Mouse (Mus musculus): ENCODE measurements around the gene Cic. TPM values are rescaled to one million over a fixed set of nuclear protein-coding genes. Genes with fewer than 3 reads are reported as not detected.

Gene Cic
- polyA plus RNA-seq, 1 experiment: 270 TPM

- no peak for DNase-seq
- Histone ChIP-seq H3K4me3 (ENCODE audit: control insufficient read depth, insufficient read depth, low read length) (no peak overlapping the region), H3K27me3 (ENCODE audit: control insufficient read depth, insufficient read depth, low read length) (no peaks in the 10 kb centered on the region), H3K36me3 (ENCODE audit: control insufficient read depth, insufficient read depth, low read length) (peaks cover 61% of the 10 kb centered on the region), H3K27ac (ENCODE audit: control insufficient read depth, insufficient read depth, low read length) (no peak overlapping the region), H3K4me1 (replicated peaks; ENCODE audit: control insufficient read depth, insufficient read depth, low read length) (peaks cover 18% of the 10 kb centered on the region)
- WGBS: 95% methylated on average over 8 of the region's 8 CpGs
- TF ChIP-seq CTCF (IDR thresholded peaks at IDR 0.05; ENCODE audit: borderline replicate concordance, control insufficient read depth, extremely low read depth, insufficient read depth, low read length, poor library complexity): no peak
- no peak for TF ChIP-seq POLR2A (IDR thresholded peaks at IDR 0.05; ENCODE audit: control insufficient read depth, extremely low read depth, insufficient read depth, low read length, poor library complexity)
Measured at GRCm38 (mm10) chr7:25286989-25287388, 19.5 kb downstream of the Cic start.

GRCm38 (mm10) chr7:25288011-25288410, 20.5 kb downstream of the Cic start:
- TF ChIP-seq POLR2A (IDR thresholded peaks at IDR 0.05; ENCODE audit: control insufficient read depth, extremely low read depth, insufficient read depth, low read length, poor library complexity) (no peak), CTCF (IDR thresholded peaks at IDR 0.05; ENCODE audit: borderline replicate concordance, control insufficient read depth, extremely low read depth, insufficient read depth, low read length, poor library complexity) (no peak)
- DNase-seq: peak; percentile 1
- H3K4me1 ChIP-seq (replicated peaks; ENCODE audit: control insufficient read depth, insufficient read depth, low read length): peaks cover 14% of the 10 kb centered on the region
- WGBS: 99% methylated on average over 12 of the region's 12 CpGs
- no peak overlapping the region for H3K27ac ChIP-seq (ENCODE audit: control insufficient read depth, insufficient read depth, low read length)
- H3K4me3 ChIP-seq (ENCODE audit: control insufficient read depth, insufficient read depth, low read length): no peak overlapping the region
- H3K36me3 ChIP-seq (ENCODE audit: control insufficient read depth, insufficient read depth, low read length): peaks cover 71% of the 10 kb centered on the region
- no peaks in the 10 kb centered on the region for H3K27me3 ChIP-seq (ENCODE audit: control insufficient read depth, insufficient read depth, low read length)

- H3K27ac ChIP-seq (ENCODE audit: control insufficient read depth, insufficient read depth, low read length): no peak overlapping the region
- H3K4me1 ChIP-seq (replicated peaks; ENCODE audit: control insufficient read depth, insufficient read depth, low read length): peaks cover 7% of the 10 kb centered on the region
- DNase-seq: peak; percentile 2
- 95% methylated on average over 3 of the region's 3 CpGs for WGBS
- peaks cover 76% of the 10 kb centered on the region for H3K36me3 ChIP-seq (ENCODE audit: control insufficient read depth, insufficient read depth, low read length)
- no peaks in the 10 kb centered on the region for H3K27me3 ChIP-seq (ENCODE audit: control insufficient read depth, insufficient read depth, low read length)
- no peak for TF ChIP-seq CTCF (IDR thresholded peaks at IDR 0.05; ENCODE audit: borderline replicate concordance, control insufficient read depth, extremely low read depth, insufficient read depth, low read length, poor library complexity)
- TF ChIP-seq POLR2A (IDR thresholded peaks at IDR 0.05; ENCODE audit: control insufficient read depth, extremely low read depth, insufficient read depth, low read length, poor library complexity): no peak
- no peak overlapping the region for H3K4me3 ChIP-seq (ENCODE audit: control insufficient read depth, insufficient read depth, low read length)
Measured at GRCm38 (mm10) chr7:25288721-25289120, 21.2 kb downstream of the Cic start.

GRCm38 (mm10) chr7:25289925-25290324, 22.4 kb downstream of the Cic start:
- no peak overlapping the region for H3K27ac ChIP-seq (ENCODE audit: control insufficient read depth, insufficient read depth, low read length)
- WGBS: 95% methylated on average over 3 of the region's 3 CpGs
- no peak for TF ChIP-seq POLR2A (IDR thresholded peaks at IDR 0.05; ENCODE audit: control insufficient read depth, extremely low read depth, insufficient read depth, low read length, poor library complexity)
- TF ChIP-seq CTCF (IDR thresholded peaks at IDR 0.05; ENCODE audit: borderline replicate concordance, control insufficient read depth, extremely low read depth, insufficient read depth, low read length, poor library complexity): no peak
- no peak overlapping the region for H3K4me3 ChIP-seq (ENCODE audit: control insufficient read depth, insufficient read depth, low read length)
- H3K36me3 ChIP-seq (ENCODE audit: control insufficient read depth, insufficient read depth, low read length): peaks cover 76% of the 10 kb centered on the region
- H3K4me1 ChIP-seq (replicated peaks; ENCODE audit: control insufficient read depth, insufficient read depth, low read length): no peaks in the 10 kb centered on the region
- no peaks in the 10 kb centered on the region for H3K27me3 ChIP-seq (ENCODE audit: control insufficient read depth, insufficient read depth, low read length)
- DNase-seq: no peak

GRCm38 (mm10) chr7:25290463-25290862, 23.0 kb downstream of the Cic start:
- H3K27me3 ChIP-seq (ENCODE audit: control insufficient read depth, insufficient read depth, low read length): no peaks in the 10 kb centered on the region
- peaks cover 72% of the 10 kb centered on the region for H3K36me3 ChIP-seq (ENCODE audit: control insufficient read depth, insufficient read depth, low read length)
- H3K27ac ChIP-seq (ENCODE audit: control insufficient read depth, insufficient read depth, low read length): no peak overlapping the region
- H3K4me3 ChIP-seq (ENCODE audit: control insufficient read depth, insufficient read depth, low read length): no peak overlapping the region
- TF ChIP-seq POLR2A (IDR thresholded peaks at IDR 0.05; ENCODE audit: control insufficient read depth, extremely low read depth, insufficient read depth, low read length, poor library complexity) (no peak), CTCF (IDR thresholded peaks at IDR 0.05; ENCODE audit: borderline replicate concordance, control insufficient read depth, extremely low read depth, insufficient read depth, low read length, poor library complexity) (no peak)
- DNase-seq: no peak
- WGBS: 96% methylated on average over 1 of the region's 1 CpGs
- no peaks in the 10 kb centered on the region for H3K4me1 ChIP-seq (replicated peaks; ENCODE audit: control insufficient read depth, insufficient read depth, low read length)

- H3K4me1 ChIP-seq (replicated peaks; ENCODE audit: control insufficient read depth, insufficient read depth, low read length): peaks cover under 1% of the 10 kb centered on the region; the same call in 1 of the 2 replicates
- no peak overlapping the region for H3K4me3 ChIP-seq (ENCODE audit: control insufficient read depth, insufficient read depth, low read length)
- TF ChIP-seq POLR2A (IDR thresholded peaks at IDR 0.05; ENCODE audit: control insufficient read depth, extremely low read depth, insufficient read depth, low read length, poor library complexity) (no peak), CTCF (IDR thresholded peaks at IDR 0.05; ENCODE audit: borderline replicate concordance, control insufficient read depth, extremely low read depth, insufficient read depth, low read length, poor library complexity) (no peak)
- peaks cover 68% of the 10 kb centered on the region for H3K36me3 ChIP-seq (ENCODE audit: control insufficient read depth, insufficient read depth, low read length)
- no peak for DNase-seq
- 91% methylated on average over 2 of the region's 2 CpGs for WGBS
- no peak overlapping the region for H3K27ac ChIP-seq (ENCODE audit: control insufficient read depth, insufficient read depth, low read length)
- no peaks in the 10 kb centered on the region for H3K27me3 ChIP-seq (ENCODE audit: control insufficient read depth, insufficient read depth, low read length)
Measured at GRCm38 (mm10) chr7:25290911-25291310, 23.4 kb downstream of the Cic start.

- Histone ChIP-seq H3K27ac (ENCODE audit: control insufficient read depth, insufficient read depth, low read length) (no peak overlapping the region), H3K27me3 (ENCODE audit: control insufficient read depth, insufficient read depth, low read length) (no peaks in the 10 kb centered on the region), H3K4me3 (ENCODE audit: control insufficient read depth, insufficient read depth, low read length) (no peak overlapping the region), H3K36me3 (ENCODE audit: control insufficient read depth, insufficient read depth, low read length) (peaks cover 56% of the 10 kb centered on the region), H3K4me1 (replicated peaks; ENCODE audit: control insufficient read depth, insufficient read depth, low read length) (peaks cover 9% of the 10 kb centered on the region)
- DNase-seq: no peak
- WGBS: 84% methylated on average over 7 of the region's 7 CpGs
- no peak for TF ChIP-seq CTCF (IDR thresholded peaks at IDR 0.05; ENCODE audit: borderline replicate concordance, control insufficient read depth, extremely low read depth, insufficient read depth, low read length, poor library complexity)
Measured at GRCm38 (mm10) chr7:25292107-25292506, 24.6 kb downstream of the Cic start.

All from thymus, adult 2 months (tissue).